Mouse (Mus musculus) stomach, embryonic 16.5 days (tissue): ENCODE data around the gene Pcnx3. TPM values are rescaled to one million over a fixed set of nuclear protein-coding genes. Genes with fewer than 3 reads are reported as not detected.

Experiments used
- ATAC-seq: fragments of 200-750 bp; cut with Nextera tagmentation; 2 replicates; pipeline ENCODE4 v1.8.0; 2017; ENCODE audit warnings: moderate number of reproducible peaks, moderate TSS enrichment; ENCODE audit not compliant: insufficient read depth, low FRiP score
- H3K27ac ChIP-seq: fragments of 300-500 bp; sonication (generic); 2 replicates; pipeline ENCODE4 v1.5.1; 2014; ENCODE audit warnings: low read length
- H3K27me3 ChIP-seq: fragments of 300-500 bp; sonication (generic); 2 replicates; pipeline ENCODE4 v1.6.1; 2014; ENCODE audit warnings: low read length, control low read depth, mixed read lengths; ENCODE audit not compliant: control insufficient read depth, insufficient read depth
- H3K36me3 ChIP-seq: fragments of 300-500 bp; sonication (generic); 2 replicates; pipeline ENCODE4 v1.6.1; 2014; ENCODE audit warnings: low read length; ENCODE audit not compliant: control insufficient read depth, insufficient read depth
- H3K4me1 ChIP-seq: fragments of 300-500 bp; sonication (generic); 2 replicates; pipeline ENCODE4 v1.6.1; 2014; ENCODE audit warnings: low read length, control low read depth, mixed read lengths; ENCODE audit not compliant: control insufficient read depth, insufficient read depth
- H3K4me2 ChIP-seq: fragments of 300-500 bp; sonication (generic); 2 replicates; pipeline ENCODE4 v1.6.1; 2014; ENCODE audit warnings: low read depth, low read length, mixed read lengths
- H3K4me3 ChIP-seq: fragments of 300-500 bp; sonication (generic); replicated peaks from 2 replicates; pipeline ENCODE4 v1.5.1; 2014; ENCODE audit warnings: mild to moderate bottlenecking, low read length
- H3K9ac ChIP-seq: fragments of 300-500 bp; sonication (generic); 2 replicates; pipeline ENCODE4 v1.6.1; 2014; ENCODE audit warnings: low read length
- H3K9me3 ChIP-seq: fragments of 300-500 bp; sonication (generic); replicated peaks from 2 replicates; pipeline ENCODE4 v1.6.1; 2016; ENCODE audit warnings: low read length, control low read depth; ENCODE audit not compliant: control insufficient read depth
- WGBS: fragments of 180-500 bp; shearing (Covaris S2); extraction: QIAGEN DNeasy Blood & Tissue Kit; methylation state at CpG from one replicate; pipeline ENCODE4 v1.1.7; 2014; 5-methylcytosine and 5-hydroxymethylcytosine counted together
- polyA plus RNA-seq: library from polyadenylated mRNA; unstranded; fragments of >200 nt; fragmentation: Nextera tagmentation; extraction: Ambion mirVana; gene quantifications from 2 replicates; pipeline ENCODE4 v1.2.1, GENCODE M21; 2015

The Pcnx3 gene
- polyA plus RNA-seq, 1 experiment from 2014 or later, result 17.4 TPM

DNA sequence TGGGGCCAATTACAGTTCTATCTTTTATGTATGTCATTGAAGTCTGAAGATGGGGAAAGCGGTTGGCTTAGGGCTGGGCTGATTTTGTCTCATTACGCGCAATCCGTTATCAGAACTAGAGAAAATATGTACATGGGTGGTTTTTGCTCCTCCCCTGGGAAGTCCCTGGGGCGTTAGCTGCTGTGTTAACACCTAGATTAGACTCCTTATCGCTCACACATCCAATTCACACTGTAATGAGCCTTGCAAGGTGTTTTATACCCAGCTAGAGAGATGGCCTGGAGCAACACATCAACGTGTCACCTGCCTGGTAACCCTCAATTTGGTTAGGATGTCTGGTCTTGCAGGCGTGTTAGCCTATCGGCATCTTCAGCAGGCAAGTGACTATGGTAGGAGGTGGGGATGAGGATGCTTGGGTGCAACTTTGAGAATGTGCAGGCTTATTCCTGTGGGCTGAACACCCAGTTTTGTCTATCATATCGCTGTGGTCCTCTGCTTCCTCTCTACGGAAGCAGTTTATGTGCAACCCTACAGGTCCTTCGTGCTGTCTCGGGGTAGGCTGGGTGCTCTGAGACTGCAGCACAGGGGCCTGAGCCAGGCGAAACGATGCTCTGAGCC is 38.4 kb upstream of the Pcnx3 start:
- Histone ChIP-seq H3K4me3 (peak overlapping the region; percentile 93), H3K4me2 (peak overlapping the region; percentile 89), H3K9ac (peak overlapping the region; percentile 67), H3K4me1 (peaks cover 66% of the 10 kb centered on the region), H3K36me3 (no peaks in the 10 kb centered on the region; the same call in 1 of the 2 replicates), H3K27me3 (no peaks in the 10 kb centered on the region), H3K9me3 (no peaks in the 10 kb centered on the region), H3K27ac (peak overlapping the region; percentile 92)
- no peak for ATAC-seq
- WGBS, result 60% methylated on average over 15 of the region's 15 CpGs

DNA sequence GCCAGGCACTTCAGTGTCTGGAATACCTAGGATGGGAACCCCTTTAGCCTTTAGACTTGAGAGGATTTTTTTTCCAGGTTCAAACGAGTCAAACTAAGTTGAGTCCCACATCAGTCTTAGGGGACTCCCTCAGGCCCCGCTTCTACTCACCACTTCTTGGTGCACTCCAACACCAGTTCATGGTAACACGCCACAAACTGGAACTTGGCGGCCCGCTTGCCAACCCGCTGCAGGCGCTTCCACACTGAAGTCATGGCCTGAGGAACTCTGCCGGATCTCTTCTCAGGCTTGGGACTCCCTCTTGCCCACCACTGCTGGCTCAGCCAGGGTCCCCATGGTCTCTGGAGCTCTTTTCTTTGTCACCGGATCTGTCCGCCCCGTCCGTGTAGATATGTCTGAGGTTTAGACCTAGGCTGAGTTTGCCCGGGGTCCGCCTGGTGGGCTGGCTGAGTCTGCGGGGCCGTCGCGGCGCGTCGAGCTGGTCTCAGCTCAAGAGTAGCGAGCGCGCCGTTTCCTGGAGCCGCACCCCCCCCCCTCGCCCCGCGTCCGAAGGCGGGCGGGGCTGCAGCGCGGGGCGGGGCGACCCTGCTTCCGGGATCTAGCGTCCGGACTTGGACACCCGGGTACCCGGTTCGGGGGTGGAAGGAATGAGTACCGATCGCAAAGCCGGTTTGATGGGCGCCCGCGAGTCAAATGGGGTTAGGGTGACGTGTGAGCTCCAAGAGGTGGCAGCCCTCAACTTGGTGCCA is 37.2 kb upstream of the Pcnx3 start, which contains the start of gene Ehbp1l1:
Ehbp1l1 (minus strand) TSS at position 551 of the 749 bp plus-strand sequence.
- ATAC-seq, result peak; percentile 56; the same call in 1 of the 2 replicates
- 7% methylated on average over 45 of the region's 49 CpGs for WGBS
- Histone ChIP-seq H3K4me1 (peaks cover 61% of the 10 kb centered on the region), H3K4me3 (peak within 1 kb of the TSS; percentile 93), H3K4me2 (peak within 1 kb of the TSS; percentile 89), H3K9ac (peak within 1 kb of the TSS; percentile 84), H3K27ac (peak within 1 kb of the TSS; percentile 92), H3K9me3 (no peaks in the 10 kb centered on the region), H3K36me3 (peaks cover under 1% of the 10 kb centered on the region; the same call in 1 of the 2 replicates), H3K27me3 (no peaks in the 10 kb centered on the region)

DNA sequence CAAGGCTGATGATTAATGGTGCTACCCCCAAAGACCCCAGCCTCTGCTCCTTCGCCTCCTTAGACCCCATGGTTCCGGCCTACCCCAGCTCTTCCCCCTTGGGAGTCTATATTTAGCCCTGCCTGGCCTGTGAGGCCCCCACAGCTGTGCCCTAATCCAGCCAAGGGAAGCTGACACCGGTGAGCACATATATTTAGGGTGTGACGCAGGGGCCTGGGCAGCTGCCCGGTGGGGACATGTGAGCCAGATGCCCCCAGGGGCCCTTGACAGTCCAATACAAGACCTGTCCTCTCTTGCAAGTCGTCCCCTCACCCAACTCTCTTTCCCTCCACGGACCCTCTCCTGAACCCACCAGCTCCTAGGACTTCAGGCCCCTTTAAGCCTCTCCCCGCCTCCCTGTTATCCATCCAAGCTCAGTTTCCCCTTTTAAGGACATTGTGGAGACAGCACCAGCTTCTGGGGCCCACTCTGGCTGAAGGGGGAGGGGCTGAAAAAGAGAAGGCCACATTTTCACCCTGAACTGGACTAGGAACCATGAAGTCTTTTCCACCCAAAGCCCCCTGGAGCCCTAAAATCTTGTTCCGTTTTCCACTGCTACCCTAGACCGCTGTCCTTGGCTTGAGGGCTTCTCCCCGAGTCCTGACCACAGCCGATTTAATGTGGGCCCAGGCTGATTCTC is 36.5 kb upstream of the Pcnx3 start:
- Histone ChIP-seq H3K27me3 (no peaks in the 10 kb centered on the region), H3K27ac (peak overlapping the region; percentile 92), H3K36me3 (peaks cover 8% of the 10 kb centered on the region; the same call in 1 of the 2 replicates), H3K9ac (peak overlapping the region; percentile 84), H3K9me3 (no peaks in the 10 kb centered on the region), H3K4me2 (peak overlapping the region; percentile 89), H3K4me1 (peaks cover 53% of the 10 kb centered on the region), H3K4me3 (peak overlapping the region; percentile 57)
- WGBS, result 51% methylated on average over 12 of the region's 12 CpGs
- ATAC-seq, result peak; percentile 19; the same call in 1 of the 2 replicates

DNA sequence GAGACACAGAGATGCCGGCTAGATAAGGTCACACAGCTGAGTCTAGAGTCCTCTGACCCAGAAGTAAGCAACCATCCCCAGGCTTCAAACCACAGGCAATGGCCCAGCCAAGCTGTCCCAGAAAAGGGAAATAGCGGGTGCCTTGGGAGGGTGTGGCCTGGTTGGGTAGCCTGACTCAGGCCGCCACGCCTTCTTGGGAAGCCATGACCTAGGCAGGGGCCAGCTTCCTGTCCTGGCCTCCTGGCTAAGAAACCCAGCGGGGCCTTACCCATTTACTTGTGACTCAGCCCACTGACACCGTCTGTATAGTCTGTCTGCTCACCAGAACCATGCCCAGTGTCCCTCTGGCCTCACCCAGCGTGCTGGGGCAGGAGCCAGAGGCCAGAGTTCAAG is 35.8 kb upstream of the Pcnx3 start:
- H3K4me3 ChIP-seq, result peak overlapping the region; percentile 57
- H3K9me3 ChIP-seq, result no peaks in the 10 kb centered on the region
- no peaks in the 10 kb centered on the region for H3K27me3 ChIP-seq
- peak overlapping the region; percentile 84 for H3K9ac ChIP-seq
- H3K27ac ChIP-seq, result peak overlapping the region; percentile 92
- peaks cover 13% of the 10 kb centered on the region for H3K36me3 ChIP-seq
- 36% methylated on average over 7 of the region's 7 CpGs for WGBS
- H3K4me2 ChIP-seq, result peak overlapping the region; percentile 89
- ATAC-seq, result peak; percentile 17; the same call in 1 of the 2 replicates
- H3K4me1 ChIP-seq, result peaks cover 50% of the 10 kb centered on the region

DNA sequence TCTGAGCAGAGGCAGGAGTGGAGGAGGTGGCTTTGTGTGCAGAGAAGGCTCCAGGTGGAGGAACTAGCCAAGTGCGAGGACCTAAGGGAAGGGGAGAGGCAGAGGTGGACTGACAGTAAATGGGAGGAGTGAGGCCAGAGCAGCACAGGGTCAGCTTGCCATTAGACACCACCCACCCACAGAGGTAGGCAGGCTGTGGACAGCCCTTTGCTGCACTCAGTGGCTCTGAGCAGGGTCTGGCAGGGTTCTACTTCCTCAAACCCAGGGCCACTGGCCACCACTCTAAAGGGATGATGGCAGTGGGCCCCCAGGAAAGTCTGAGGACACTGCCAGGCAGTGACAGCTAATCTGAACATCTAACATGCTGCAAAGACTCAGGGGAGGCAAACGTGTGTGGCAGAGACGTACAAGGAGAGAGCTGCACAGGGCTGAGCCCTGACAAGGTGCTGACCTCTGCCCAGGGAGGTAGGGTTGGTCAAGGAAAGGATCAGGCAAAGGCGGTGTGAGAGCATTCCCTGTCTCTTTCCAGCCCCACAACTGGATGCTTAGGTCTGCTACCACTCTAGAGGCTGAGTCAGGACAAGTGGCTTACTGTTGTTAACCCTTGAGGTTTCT is 35.3 kb upstream of the Pcnx3 start:
- H3K4me1 ChIP-seq, result peaks cover 50% of the 10 kb centered on the region
- peak overlapping the region; percentile 89 for H3K4me2 ChIP-seq
- peaks cover 17% of the 10 kb centered on the region for H3K36me3 ChIP-seq
- WGBS, result 60% methylated on average over 4 of the region's 4 CpGs
- H3K27me3 ChIP-seq, result no peaks in the 10 kb centered on the region
- H3K9me3 ChIP-seq, result no peaks in the 10 kb centered on the region
- peak overlapping the region; percentile 57 for H3K4me3 ChIP-seq
- peak overlapping the region; percentile 84 for H3K9ac ChIP-seq
- H3K27ac ChIP-seq, result peak overlapping the region; percentile 92
- no peak for ATAC-seq

DNA sequence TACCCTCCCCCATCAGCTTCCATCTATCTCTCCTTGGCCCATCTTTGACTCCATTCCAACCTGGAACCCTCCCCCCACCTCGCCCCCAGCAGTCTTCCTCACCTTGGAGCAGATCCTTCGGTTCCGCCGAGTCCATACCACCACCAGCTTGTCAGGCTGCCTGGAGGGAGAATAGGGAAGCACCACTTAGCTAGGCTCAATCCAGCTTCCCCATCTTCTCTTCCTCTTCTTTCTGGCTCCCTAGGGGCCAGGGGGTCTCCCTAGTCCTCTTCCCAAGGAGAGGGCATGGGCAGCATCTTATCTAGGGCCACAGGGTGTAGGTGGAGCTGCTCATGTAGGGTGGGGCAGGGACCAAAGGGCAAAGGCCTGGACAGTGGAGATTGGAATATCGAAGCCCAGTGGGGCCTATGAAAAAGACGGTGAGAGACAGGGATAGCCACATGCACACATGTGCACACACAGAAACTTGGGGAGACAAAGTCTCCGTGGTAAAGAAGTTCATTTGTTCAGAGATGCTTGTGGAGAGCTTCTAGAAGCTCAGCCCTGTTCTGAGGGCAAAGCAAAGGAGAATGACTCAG is 34.2 kb upstream of the Pcnx3 start:
- ATAC-seq, result no peak
- WGBS, result 85% methylated on average over 7 of the region's 7 CpGs
- Histone ChIP-seq H3K9ac (no peak overlapping the region), H3K36me3 (peaks cover 17% of the 10 kb centered on the region), H3K27me3 (no peaks in the 10 kb centered on the region), H3K27ac (no peak overlapping the region), H3K4me3 (no peak overlapping the region), H3K9me3 (no peaks in the 10 kb centered on the region), H3K4me1 (peaks cover 41% of the 10 kb centered on the region), H3K4me2 (no peak overlapping the region)

DNA sequence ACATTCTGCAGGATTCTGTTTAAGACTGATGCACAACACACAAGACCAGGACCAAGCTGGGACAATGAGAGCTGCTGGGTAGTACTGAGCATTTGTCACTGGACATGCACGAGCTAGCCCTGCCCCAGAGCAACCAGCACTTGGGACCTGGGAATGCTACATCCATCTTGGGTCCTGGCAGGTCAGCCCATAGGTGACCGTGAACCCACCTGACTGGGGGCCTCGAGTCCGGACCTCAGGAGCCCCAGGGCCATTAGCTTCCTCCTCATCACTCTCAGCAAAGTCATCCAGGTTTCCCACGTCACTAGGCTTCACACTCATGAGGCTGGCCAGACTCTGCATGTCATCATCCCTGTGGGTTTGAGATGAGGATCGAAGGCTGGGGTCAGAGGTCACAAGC is 32.5 kb upstream of the Pcnx3 start:
- Histone ChIP-seq H3K4me3 (no peak overlapping the region), H3K4me1 (peaks cover 27% of the 10 kb centered on the region), H3K27ac (no peak overlapping the region), H3K36me3 (peaks cover 17% of the 10 kb centered on the region), H3K27me3 (no peaks in the 10 kb centered on the region), H3K9me3 (no peaks in the 10 kb centered on the region), H3K4me2 (no peak overlapping the region), H3K9ac (no peak overlapping the region)
- ATAC-seq, result no peak
- 85% methylated on average over 6 of the region's 6 CpGs for WGBS

DNA sequence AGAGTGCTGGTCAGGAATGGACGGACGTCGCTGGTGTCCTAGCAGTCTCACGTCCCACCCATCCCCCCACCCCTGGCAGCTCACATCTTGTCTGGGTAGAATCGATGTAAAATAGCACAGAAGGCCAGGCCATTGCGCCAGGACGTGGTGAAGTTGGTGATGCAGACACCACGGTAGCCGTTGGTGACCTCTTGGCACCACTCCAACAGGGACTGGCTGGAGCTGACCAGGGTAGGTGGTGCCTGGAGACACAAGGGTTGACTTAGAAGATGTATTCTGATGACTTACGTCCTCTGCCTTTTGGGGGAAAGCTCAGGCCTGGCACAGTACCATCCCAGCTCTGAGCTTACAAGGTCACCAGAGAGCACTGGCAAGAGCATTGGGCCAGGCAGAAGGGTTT is 28.2 kb upstream of the Pcnx3 start:
- 49% methylated on average over 10 of the region's 10 CpGs for WGBS
- H3K4me2 ChIP-seq, result no peak overlapping the region
- peaks cover 17% of the 10 kb centered on the region for H3K36me3 ChIP-seq
- no peak overlapping the region for H3K4me3 ChIP-seq
- no peak overlapping the region for H3K27ac ChIP-seq
- ATAC-seq, result no peak
- peaks cover 23% of the 10 kb centered on the region for H3K4me1 ChIP-seq
- H3K9ac ChIP-seq, result no peak overlapping the region
- H3K27me3 ChIP-seq, result no peaks in the 10 kb centered on the region
- H3K9me3 ChIP-seq, result no peaks in the 10 kb centered on the region
